Mouse (Mus musculus) kidney, adult 2 months (tissue): ENCODE measurements around the gene Dntt.

Source experiments
- CTCF ChIP-seq: fragments of 200-500 bp; conservative IDR thresholded peaks from 2 replicates; pipeline ENCODE4 v1.5.1; 2011; ENCODE audit warnings: low read depth, mild to moderate bottlenecking, control low read depth, low read length, moderate library complexity, mixed read lengths; ENCODE audit not compliant: insufficient read depth, insufficient read length
- POLR2A ChIP-seq: fragments of 200-500 bp; IDR thresholded peaks from one replicate; pipeline ENCODE4 v1.6.1; 2011; ENCODE audit warnings: low read depth, low read length, control low read depth

DNA sequence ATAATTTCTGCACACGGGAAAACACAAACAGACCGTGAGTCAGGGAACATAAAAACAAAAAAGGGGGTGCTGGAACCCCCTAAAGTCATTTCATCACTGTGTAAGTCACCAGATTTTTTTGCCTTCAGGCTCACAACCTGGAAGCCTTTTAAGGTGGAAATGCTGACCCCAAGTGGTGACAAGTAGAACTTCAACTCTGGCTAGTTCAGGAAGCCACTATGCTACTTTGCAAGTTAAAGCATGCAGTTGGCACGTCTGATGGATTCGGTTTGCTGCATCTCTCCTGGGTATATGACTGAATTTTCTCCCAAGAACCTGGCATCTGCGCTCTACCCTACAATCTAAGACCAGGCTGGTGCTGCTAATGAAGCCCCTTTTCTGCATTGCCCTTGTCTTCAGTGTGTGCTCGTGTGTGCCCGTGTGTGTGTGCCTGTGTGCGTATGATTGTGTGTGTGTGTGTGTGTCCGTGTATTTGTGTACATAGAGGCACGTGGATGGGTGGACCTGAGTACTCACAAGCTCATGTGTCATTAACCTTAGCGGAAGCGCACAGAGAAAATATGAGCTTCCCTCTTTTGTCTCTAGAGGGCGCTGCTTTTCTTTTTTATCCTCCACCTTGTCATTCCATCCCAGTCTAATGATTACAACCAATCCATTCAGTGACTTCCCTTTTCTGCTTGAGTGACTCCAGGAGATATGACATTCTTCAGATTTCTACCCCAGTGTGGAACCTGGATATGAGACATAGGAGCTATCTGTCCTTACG, 12.9 kb upstream of the Dntt start:
- peak; percentile 51 for TF ChIP-seq CTCF
- TF ChIP-seq POLR2A = no peak
